Mouse (Mus musculus): ENCODE data around the gene Znrd1.

The Znrd1 gene

GRCm38 (mm10) chr17:36927496-36928120 lies 30.8 kb downstream of the Znrd1 start:
- whole genome bisulfite sequencing, result 78% methylated on average over 10 of the region's 10 CpGs

- 73% methylated on average over 4 of the region's 4 CpGs for WGBS
Observed at GRCm38 (mm10) chr17:36923491-36923890, 34.9 kb downstream of the Znrd1 start.

GRCm38 (mm10) chr17:36922715-36923114 lies 35.6 kb downstream of the Znrd1 start:
- WGBS, result 90% methylated on average over 4 of the region's 4 CpGs

GRCm38 (mm10) chr17:36920239-36920638 lies 38.1 kb downstream of the Znrd1 start:
- 60% methylated on average over 15 of the region's 15 CpGs for WGBS

GRCm38 (mm10) chr17:36915076-36915475 lies 43.3 kb downstream of the Znrd1 start:
- 13% methylated on average over 9 of the region's 9 CpGs for WGBS

GRCm38 (mm10) chr17:36914108-36914507 lies 44.3 kb downstream of the Znrd1 start:
- 10% methylated on average over 2 of the region's 2 CpGs for WGBS

- 70% methylated on average over 2 of the region's 2 CpGs for WGBS
Observed at GRCm38 (mm10) chr17:36912031-36912430, 46.3 kb downstream of the Znrd1 start.

- whole genome bisulfite sequencing, result 78% methylated on average over 4 of the region's 4 CpGs
Observed at GRCm38 (mm10) chr17:36909802-36910201, 48.6 kb downstream of the Znrd1 start.

GRCm38 (mm10) chr17:36908235-36908634 lies 50.1 kb downstream of the Znrd1 start:
- WGBS, result 59% methylated on average over 1 of the region's 1 CpGs
